Mouse (Mus musculus) liver, postnatal 0 days (tissue): ENCODE data around the gene Reep6. TPM values are rescaled to one million over a fixed set of nuclear protein-coding genes. Genes with fewer than 3 reads are reported as not detected.
A peak's percentile ranks its signal among the peaks of the same experiment; 100 is the strongest.

Experiments used
- ATAC-seq: fragments of 200-750 bp; cut with Nextera tagmentation; 2 replicates; pipeline ENCODE4 v1.8.0; 2017; ENCODE audit warnings: mild to moderate bottlenecking, moderate library complexity
- DNase-seq: peaks from one replicate; pipeline ENCODE4 v3.0.0-alpha.2; 2016
- H3K27ac ChIP-seq: fragments of 300-500 bp; sonication (generic); 2 replicates; pipeline ENCODE4 v1.5.1; 2014; ENCODE audit warnings: antibody characterized with exemption, moderate library complexity, mild to moderate bottlenecking, low read depth
- H3K27me3 ChIP-seq: fragments of 300-500 bp; sonication (generic); 2 replicates; pipeline ENCODE4 v1.6.1; 2014; ENCODE audit warnings: low read length, control low read depth, mixed read lengths; ENCODE audit not compliant: insufficient read depth
- H3K36me3 ChIP-seq: fragments of 300-500 bp; sonication (generic); replicated peaks from 2 replicates; pipeline ENCODE4 v1.6.1; 2014; ENCODE audit warnings: mild to moderate bottlenecking, control low read depth, low read length, moderate library complexity, mixed read lengths; ENCODE audit not compliant: insufficient read depth
- H3K4me1 ChIP-seq: fragments of 300-500 bp; sonication (generic); 2 replicates; pipeline ENCODE4 v1.6.1; 2014; ENCODE audit warnings: antibody characterized with exemption, mild to moderate bottlenecking, control low read depth; ENCODE audit not compliant: insufficient read depth
- H3K4me2 ChIP-seq: fragments of 300-500 bp; sonication (generic); 2 replicates; pipeline ENCODE4 v1.6.1; 2014; ENCODE audit warnings: low read depth, mild to moderate bottlenecking, low read length, moderate library complexity, mixed read lengths
- H3K4me3 ChIP-seq: fragments of 300-500 bp; sonication (generic); 2 replicates; pipeline ENCODE4 v1.5.1; 2014; ENCODE audit warnings: low read depth, low read length
- H3K9ac ChIP-seq: fragments of 300-500 bp; sonication (generic); replicated peaks from 2 replicates; pipeline ENCODE4 v1.6.1; 2014; ENCODE audit warnings: mild to moderate bottlenecking, moderate library complexity
- H3K9me3 ChIP-seq: fragments of 300-500 bp; sonication (generic); 2 replicates; pipeline ENCODE4 v1.6.1; 2016; ENCODE audit warnings: mild to moderate bottlenecking, control low read depth, low read length, mixed read lengths
- CTCF ChIP-seq: sonication (generic); IDR thresholded peaks from 2 replicates; pipeline ENCODE4 v1.5.1; 2016; ENCODE audit warnings: antibody characterized with exemption, low read depth
- EP300 ChIP-seq: IDR thresholded peaks from 2 replicates; pipeline ENCODE4 v1.6.1; 2016; ENCODE audit warnings: antibody characterized with exemption, low read depth, mild to moderate bottlenecking
- WGBS: fragments of 180-500 bp; shearing (Covaris S2); extraction: QIAGEN DNeasy Blood & Tissue Kit; methylation state at CpG from one replicate; pipeline ENCODE4 v1.1.7; 2014; ENCODE audit not compliant: insufficient replicate concordance; 5-methylcytosine and 5-hydroxymethylcytosine counted together
- polyA plus RNA-seq: library from polyadenylated mRNA; unstranded; fragments of >200 nt; fragmentation: Nextera tagmentation; extraction: Ambion mirVana; gene quantifications from 2 replicates; pipeline ENCODE4 v1.2.1, GENCODE M21; 2015

Gene Reep6
- polyA plus RNA-seq, 1 experiment from 2014 or later, result 167 TPM

DNA sequence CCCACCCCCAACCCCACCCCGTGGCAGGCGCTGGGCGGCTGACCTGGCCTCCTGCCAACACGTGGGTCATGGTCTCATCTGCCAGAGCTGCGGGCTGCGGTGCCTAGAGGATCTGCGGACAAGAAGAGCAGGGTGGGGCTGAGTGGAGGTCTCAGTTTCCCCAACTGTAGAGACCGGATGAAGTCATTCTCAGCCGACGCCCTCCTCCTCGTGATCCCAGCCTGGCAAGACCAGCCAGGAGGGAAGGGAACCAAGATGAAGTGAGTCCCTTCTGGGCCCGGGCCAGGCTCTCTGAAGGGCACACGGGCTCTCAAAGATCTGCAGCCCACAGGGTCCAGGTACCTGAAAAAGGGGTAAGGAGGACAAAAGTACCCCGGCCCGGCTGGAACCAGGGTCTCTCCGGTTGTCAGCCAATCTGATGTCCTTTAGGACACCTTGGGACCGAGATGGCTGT lies 17.8 kb downstream of the Reep6 start:
- Histone ChIP-seq H3K27ac (no peak overlapping the region), H3K4me3 (peak overlapping the region; percentile 46), H3K36me3 (no peaks in the 10 kb centered on the region), H3K27me3 (peaks cover 44% of the 10 kb centered on the region), H3K4me1 (peaks cover 47% of the 10 kb centered on the region), H3K9ac (peak overlapping the region; percentile 57), H3K4me2 (peak overlapping the region; percentile 80), H3K9me3 (no peaks in the 10 kb centered on the region)
- ATAC-seq (no peak), DNase-seq (peak; percentile 58)
- TF ChIP-seq CTCF, result no peak
- no peak for TF ChIP-seq EP300
- 13% methylated on average over 17 of the region's 17 CpGs for WGBS

DNA sequence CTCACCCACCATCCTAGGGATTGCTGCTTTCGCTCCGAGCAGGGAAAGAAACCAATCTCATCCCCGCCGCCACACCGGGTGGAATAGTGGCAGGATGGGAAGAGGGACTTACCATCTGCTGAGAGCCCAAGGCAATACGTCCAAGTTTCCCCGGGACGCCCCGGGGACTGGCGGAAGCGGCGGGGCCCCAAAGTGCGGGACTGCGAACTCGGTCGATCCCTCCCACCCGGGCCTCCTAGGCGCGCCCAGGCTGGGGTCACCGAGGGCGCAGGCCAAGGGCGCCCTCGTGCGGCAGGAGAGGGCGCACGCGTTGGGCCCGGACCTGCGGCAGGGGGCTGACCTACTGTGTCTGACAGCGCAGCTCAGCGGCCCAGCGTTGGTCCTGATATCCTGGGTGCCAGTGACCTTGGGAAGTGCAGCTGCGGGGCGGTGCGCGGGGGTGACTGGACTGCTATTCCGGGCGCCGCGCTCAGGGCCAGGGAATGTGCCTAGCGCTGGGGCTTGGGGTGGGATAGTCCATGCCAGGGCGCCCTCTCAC lies 18.6 kb downstream of the Reep6 start, which contains the start of gene Adamtsl5:
Gene Adamtsl5, minus strand, starts transcription at position 169 of the 538 bp plus-strand sequence.
- H3K27ac ChIP-seq, result no peak within 1 kb of the TSS
- peaks cover 40% of the 10 kb centered on the region for H3K4me1 ChIP-seq
- TF ChIP-seq EP300, result no peak
- peak; percentile 97 for TF ChIP-seq CTCF
- peaks cover 45% of the 10 kb centered on the region for H3K27me3 ChIP-seq
- WGBS, result 2% methylated on average over 37 of the region's 42 CpGs
- H3K36me3 ChIP-seq, result no peaks in the 10 kb centered on the region
- peak within 1 kb of the TSS; percentile 80 for H3K4me2 ChIP-seq
- peak within 1 kb of the TSS; percentile 46 for H3K4me3 ChIP-seq
- H3K9ac ChIP-seq, result peak within 1 kb of the TSS; percentile 57
- ATAC-seq (peak; percentile 41), DNase-seq (peak; percentile 82)
- H3K9me3 ChIP-seq, result no peaks in the 10 kb centered on the region

DNA sequence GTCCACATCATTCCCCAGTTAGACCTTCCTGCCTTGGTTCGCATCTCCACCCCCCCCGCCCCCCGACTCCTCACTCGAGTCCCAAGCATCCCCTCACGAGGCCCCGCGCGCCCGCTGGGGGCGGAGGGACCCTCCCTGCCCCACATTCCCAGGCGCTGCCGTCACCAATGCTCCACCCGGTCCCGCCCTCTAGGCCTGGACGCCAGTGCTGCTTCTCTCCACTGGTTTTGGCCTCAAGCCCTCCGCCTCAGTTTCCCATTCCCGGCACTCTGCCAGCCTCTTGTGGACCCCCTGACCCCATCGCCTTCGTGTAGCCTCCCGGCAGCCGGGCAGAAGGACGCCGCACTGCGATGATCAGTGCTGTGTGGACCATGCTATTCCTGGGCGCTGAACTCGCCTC lies 19.2 kb downstream of the Reep6 start:
- ATAC-seq (no peak), DNase-seq (no peak)
- 18% methylated on average over 20 of the region's 26 CpGs for WGBS
- peaks cover 41% of the 10 kb centered on the region for H3K27me3 ChIP-seq
- no peak overlapping the region for H3K4me3 ChIP-seq
- H3K4me2 ChIP-seq, result no peak overlapping the region
- no peaks in the 10 kb centered on the region for H3K9me3 ChIP-seq
- no peak overlapping the region for H3K27ac ChIP-seq
- TF ChIP-seq CTCF (no peak), EP300 (no peak)
- H3K4me1 ChIP-seq, result peaks cover 33% of the 10 kb centered on the region
- H3K9ac ChIP-seq, result no peak overlapping the region
- no peaks in the 10 kb centered on the region for H3K36me3 ChIP-seq

DNA sequence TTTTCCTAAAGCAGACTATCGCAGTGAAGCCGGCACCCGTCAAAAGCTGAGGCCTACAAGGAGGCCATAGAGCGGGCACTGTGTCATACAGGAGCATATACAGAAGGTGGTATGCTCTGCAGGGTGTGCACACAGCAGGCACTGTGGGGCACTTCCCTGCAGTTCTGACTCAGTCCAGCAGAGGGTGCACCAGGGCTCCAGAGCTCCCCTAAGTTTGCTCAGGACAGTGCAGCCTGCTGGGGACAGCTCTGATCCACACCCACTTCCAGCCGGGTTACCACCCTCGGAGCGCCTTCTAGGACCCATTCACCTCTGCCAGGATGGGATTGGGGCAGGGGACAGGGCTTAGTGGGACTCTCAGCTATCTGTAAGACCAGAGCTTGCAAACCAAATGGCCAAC lies 20.5 kb downstream of the Reep6 start:
- ATAC-seq, result peak; percentile 80
- no peak overlapping the region for H3K4me3 ChIP-seq
- H3K9ac ChIP-seq, result no peak overlapping the region
- no peak overlapping the region for H3K4me2 ChIP-seq
- DNase-seq, result peak; percentile 92
- H3K27me3 ChIP-seq, result peaks cover 43% of the 10 kb centered on the region
- H3K9me3 ChIP-seq, result no peaks in the 10 kb centered on the region
- peaks cover 21% of the 10 kb centered on the region for H3K4me1 ChIP-seq
- WGBS, result 1% methylated on average over 7 of the region's 7 CpGs
- no peaks in the 10 kb centered on the region for H3K36me3 ChIP-seq
- no peak for TF ChIP-seq EP300
- peak; percentile 99 for TF ChIP-seq CTCF
- no peak overlapping the region for H3K27ac ChIP-seq

DNA sequence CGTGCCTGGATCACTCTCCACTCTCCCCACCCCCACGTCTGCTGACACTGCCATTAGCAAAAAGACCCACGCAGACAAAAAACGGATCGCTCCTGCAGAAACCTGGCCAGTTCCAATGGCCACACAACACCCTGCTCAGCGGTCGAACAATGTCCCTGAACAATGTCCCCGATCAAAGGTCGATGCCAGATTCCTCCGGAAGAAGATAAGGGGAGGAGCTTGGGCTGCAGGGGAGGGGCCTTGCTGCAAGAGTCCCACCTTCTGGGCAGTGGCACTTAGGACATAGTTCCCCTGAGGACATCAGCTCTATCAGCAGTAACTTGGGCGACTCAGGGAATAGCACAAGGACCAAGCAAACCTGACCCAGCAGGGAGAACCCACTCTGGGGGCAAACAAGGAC lies 22.1 kb downstream of the Reep6 start:
- Histone ChIP-seq H3K9ac (no peak overlapping the region), H3K36me3 (no peaks in the 10 kb centered on the region), H3K4me2 (no peak overlapping the region), H3K4me1 (peaks cover 19% of the 10 kb centered on the region), H3K27me3 (peaks cover 59% of the 10 kb centered on the region), H3K9me3 (no peaks in the 10 kb centered on the region), H3K27ac (no peak overlapping the region), H3K4me3 (no peak overlapping the region)
- WGBS, result 22% methylated on average over 11 of the region's 11 CpGs
- no peak for TF ChIP-seq CTCF
- no peak for TF ChIP-seq EP300
- peak; percentile 22; the same call in 1 of the 2 replicates for ATAC-seq
- DNase-seq, result peak; percentile 64

DNA sequence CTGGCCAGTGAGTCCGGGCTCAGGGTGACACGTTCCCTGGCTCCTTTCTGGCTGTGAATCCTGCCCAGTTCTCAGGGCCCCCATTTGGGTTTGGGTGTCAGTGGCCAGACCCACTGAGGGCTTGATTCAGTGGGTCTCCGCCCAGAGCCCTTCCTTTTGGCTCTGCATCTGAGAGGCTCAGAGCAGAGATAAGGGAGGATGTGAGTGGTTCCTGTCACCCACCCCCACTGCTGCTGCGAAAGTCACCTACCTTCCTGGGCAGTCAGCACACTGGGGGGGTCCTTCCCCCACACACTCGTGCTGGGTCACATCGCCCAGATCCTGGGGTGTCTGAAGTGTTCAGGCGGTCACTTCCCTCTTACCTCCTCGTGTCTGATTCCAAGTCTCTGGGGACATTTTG lies 23.0 kb downstream of the Reep6 start:
- Histone ChIP-seq H3K4me2 (no peak overlapping the region), H3K36me3 (no peaks in the 10 kb centered on the region), H3K4me1 (peaks cover 13% of the 10 kb centered on the region), H3K4me3 (no peak overlapping the region), H3K27me3 (peaks cover 60% of the 10 kb centered on the region), H3K9me3 (no peaks in the 10 kb centered on the region), H3K27ac (no peak overlapping the region), H3K9ac (no peak overlapping the region)
- DNase-seq (no peak), ATAC-seq (no peak)
- 39% methylated on average over 8 of the region's 8 CpGs for WGBS
- no peak for TF ChIP-seq CTCF
- no peak for TF ChIP-seq EP300
